Mouse (Mus musculus) E14TG2a.4 (cell line): ENCODE measurements at regions not wholly inside any gene's neighbourhood (a gene's known extent, or its start where the extent isn't known, plus 50 kb on each side); places are given as distances from the start of the nearest gene placed in this dataset.

Experiments used
- CTCF ChIP-seq: conservative IDR thresholded peaks from 2 replicates; pipeline ENCODE4 v1.5.1; 2014; ENCODE audit warnings: low read length
- NANOG ChIP-seq: IDR thresholded peaks from 2 replicates; pipeline ENCODE4 v1.6.1; 2014; ENCODE audit warnings: borderline replicate concordance, low read length, mixed read lengths
- POU5F1 ChIP-seq: IDR thresholded peaks from 2 replicates; pipeline ENCODE4 v1.6.1; 2014; ENCODE audit warnings: low read length, borderline replicate concordance

DNA sequence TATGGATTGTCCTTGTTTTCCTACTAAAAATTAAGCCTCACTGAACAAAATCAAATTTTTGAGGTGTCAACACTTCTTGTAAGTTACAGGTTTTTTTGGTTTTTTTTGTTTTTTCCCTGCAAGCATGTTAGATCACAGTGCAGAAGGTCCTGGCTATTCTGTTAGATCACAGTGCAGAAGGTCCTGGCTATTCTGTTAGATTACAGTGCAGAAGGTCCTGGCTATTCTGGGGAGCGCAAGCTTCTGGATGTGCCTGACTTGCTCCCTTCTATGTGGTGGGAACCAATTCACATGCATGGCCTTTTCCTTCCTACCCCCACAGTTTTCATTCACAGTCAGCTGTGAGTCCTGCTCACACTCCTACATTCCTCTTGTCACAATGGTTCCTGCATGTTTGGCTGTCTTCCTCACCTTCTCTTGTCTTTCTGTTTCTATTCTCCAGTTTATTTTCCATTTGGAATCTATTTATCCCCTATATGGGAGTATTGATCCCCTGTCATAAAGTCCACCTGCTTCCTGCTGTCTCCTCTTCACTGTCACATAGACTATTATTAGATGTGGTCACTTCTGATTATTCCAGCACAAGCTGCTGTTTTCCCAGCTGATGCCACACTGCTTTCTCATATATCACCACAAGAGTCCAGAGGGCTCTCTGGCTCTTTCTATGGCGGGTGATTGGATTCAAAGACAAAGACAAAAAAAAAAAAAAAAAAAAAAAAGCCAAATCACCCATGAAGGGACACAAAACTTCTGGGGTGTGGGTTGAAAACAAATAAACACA is 866.3 kb upstream of the Gm5150 start:
- TF ChIP-seq CTCF (no peak), POU5F1 (no peak), NANOG (no peak)
